Comparison of ENCODE assay signal across 17 mouse cellular contexts in the genomic region with DNA sequence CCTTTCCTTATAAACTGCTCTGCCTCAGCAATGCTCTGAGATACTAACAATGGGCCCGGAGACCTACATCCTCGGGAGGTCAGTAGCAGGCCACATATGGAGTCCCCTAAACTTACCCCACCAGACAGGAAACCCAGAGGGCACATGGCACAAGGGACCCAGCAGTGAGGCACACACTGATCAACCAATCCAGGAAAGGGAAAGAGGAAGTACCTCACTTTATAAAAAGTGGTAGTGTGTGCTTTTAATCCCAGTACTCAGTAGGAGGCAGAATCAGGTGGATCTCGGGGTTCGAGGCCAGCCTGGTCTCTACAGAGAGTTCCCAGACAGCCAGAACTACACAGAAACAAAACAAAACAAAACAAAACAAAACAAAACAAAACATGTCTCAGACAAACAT. TPM values are rescaled to one million over a fixed set of nuclear protein-coding genes. Genes with fewer than 3 reads are reported as not detected.
"Had no signal": no experiment of that assay in that cellular context is flagged by ENCODE, and none has a peak within 500 bp of the region (broad histone marks: within the 10 kb centered on the region; RNA-seq: fewer than 3 reads in every experiment).

No protein-coding gene starts in this region.

- ATAC-seq: liver, postnatal 0 days; lung, postnatal 0 days; midbrain, embryonic 16.5 days had no signal

- DNase-seq: liver, postnatal 0 days; lung, adult 2 months; lung, postnatal 14 days; lung, postnatal 36 days; midbrain, embryonic 14.5 days; retina, postnatal 1 day; right cerebral cortex, adult 18-20 months; right cerebral cortex, postnatal 25 days; right cerebral cortex, postnatal 4 days; spleen, adult 18-20 months; thymus, adult 18-20 months; thymus, postnatal 25 days; thymus, postnatal 4 days had no signal

RNA-seq across cellular contexts. Expression of a gene that starts 2.3 kb away (rescaled TPM):
- total RNA-seq: megakaryocyte, adult 5-6 weeks; megakaryocyte-erythroid progenitor cell, adult 5-6 weeks had no signal

RNA-seq across cellular contexts. Expression of a gene that starts 37.8 kb away (rescaled TPM):
- total RNA-seq: megakaryocyte, adult 5-6 weeks; megakaryocyte-erythroid progenitor cell, adult 5-6 weeks had no signal
